Mouse (Mus musculus) right cerebral cortex, postnatal 10 days (tissue): ENCODE measurements around the gene Psme2.

Experiments
- DNase-seq, 2 experiments: peaks; one replicate each; pipeline ENCODE4 v3.0.0; 2021; ENCODE audit warnings: low spot score in 2 of 2

The Psme2 gene

GRCm38 (mm10) chr14:55590748-55591330 is at the start of gene Psme2:
Psme2 (minus strand) TSS chr14:55591113.
- peak; percentile 96 to 98 for DNase-seq

DNA sequence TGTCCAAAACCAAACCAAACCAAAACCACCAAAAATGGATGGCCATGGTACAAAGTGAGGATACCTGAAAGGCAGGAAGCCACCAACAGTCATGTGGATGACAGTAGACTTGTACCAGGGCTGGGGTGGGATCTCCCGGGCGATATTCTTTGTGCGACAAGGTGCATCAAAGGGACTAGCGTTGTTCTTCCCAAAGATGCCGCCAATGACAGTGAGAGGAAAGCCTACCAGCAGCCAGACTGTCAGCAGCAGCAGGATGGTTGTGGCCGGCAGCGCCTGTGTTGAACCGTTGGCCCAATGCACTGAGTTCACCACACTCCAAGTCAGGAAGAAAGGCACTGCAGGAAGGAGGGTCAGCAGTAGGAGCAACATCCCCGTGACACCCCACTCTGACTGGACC is 46.9 kb upstream of the Psme2 start, which contains the start of gene Gm49378:
TSS of gene Gm49378 (minus strand) at position 101 of the 400 bp plus-strand sequence.
- DNase-seq = no peak

GRCm38 (mm10) chr14:55635523-55636007 is 44.7 kb upstream of the Psme2 start, which contains the start of gene Ipo4:
Ipo4 (minus strand) TSS chr14:55635957.
- peak; percentile 94 to 95 for DNase-seq

DNA sequence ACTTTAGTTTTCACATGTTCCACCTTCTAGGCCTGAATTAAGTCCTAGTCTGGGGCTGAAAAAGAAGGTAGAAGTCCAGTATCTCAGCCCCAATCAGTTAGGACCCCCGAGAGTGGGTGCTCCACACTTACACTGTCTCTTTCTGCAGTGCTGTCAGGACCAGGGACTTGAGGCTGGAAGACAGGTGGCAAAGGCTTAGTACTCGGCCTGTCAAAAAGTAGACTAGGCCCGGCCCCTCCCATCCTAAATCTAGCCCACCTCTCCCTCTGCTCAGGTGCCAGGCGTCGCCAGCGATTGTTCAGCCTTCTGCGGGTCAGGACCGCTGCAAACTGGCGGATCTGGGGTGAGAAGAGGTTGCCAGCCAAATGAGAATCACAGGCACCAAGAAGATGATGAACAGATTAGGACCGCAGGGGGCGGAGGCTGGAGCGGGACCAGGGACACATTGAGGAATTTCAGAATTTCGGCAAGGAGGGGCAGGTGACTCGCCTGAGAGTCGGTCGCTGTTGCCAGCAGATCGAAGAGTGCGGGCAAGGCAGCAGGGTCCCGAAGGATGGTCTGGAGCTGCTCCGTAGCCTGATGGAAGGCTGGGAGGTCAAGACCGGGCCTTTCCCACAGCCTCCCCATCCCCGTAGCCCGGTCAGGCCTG is 44.1 kb upstream of the Psme2 start:
- peak; percentile 47 to 54 for DNase-seq

DNA sequence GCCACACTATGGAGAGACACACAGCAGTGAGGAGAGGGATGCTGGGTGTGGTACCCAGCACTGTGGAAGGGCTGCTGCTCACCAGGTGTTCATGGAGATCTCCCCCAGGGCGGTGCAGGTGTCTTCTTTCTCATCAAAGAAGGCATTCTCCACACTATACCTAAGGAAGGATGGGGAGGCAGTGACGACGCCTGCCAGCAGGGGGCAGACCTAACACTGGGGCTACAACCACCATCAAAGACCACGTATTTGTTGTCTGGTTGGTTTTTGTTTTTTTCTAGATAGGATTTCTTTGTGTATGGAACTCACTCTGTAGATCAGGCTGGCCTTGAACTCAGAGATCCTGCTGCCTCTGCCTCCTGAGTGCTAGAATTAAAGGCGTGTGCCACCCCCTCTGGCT is 38.4 kb upstream of the Psme2 start:
- DNase-seq = no peak

DNA sequence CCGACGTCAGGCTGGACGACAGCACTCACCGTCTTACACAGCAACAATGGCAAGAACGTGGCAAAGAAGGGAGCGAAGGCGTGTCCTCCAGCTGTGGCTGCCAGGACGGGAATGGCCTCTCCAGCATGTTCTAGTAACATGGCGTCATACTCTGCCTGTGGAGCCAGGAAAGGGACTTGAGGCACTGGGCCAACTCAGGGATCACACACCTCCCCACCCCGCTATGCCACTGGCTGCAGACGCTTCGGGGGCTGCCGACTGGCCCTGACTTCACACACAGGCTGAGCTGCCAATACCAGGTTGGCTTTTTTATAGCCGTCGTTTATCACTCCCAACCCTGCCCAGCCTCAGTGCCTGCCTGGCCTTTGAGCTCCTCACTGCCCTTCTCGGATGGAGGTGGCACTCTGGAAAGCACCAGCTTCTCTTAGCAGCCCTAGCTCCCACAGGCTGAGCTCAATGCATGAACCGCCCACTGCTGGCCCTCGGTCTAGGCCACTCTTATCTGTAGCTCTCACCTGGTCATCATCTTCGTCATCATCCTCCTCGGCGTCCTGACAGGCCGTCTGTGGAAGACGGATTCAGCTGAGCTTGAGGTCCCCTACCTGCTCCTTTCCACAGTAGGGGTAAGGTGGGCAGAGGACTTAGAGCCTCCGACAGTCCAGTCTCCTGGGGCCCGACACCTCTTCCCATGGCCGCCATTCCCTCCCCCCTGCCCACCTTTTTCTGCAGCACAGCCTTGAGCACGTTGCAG is 37.3 kb upstream of the Psme2 start:
- DNase-seq = no peak

DNA sequence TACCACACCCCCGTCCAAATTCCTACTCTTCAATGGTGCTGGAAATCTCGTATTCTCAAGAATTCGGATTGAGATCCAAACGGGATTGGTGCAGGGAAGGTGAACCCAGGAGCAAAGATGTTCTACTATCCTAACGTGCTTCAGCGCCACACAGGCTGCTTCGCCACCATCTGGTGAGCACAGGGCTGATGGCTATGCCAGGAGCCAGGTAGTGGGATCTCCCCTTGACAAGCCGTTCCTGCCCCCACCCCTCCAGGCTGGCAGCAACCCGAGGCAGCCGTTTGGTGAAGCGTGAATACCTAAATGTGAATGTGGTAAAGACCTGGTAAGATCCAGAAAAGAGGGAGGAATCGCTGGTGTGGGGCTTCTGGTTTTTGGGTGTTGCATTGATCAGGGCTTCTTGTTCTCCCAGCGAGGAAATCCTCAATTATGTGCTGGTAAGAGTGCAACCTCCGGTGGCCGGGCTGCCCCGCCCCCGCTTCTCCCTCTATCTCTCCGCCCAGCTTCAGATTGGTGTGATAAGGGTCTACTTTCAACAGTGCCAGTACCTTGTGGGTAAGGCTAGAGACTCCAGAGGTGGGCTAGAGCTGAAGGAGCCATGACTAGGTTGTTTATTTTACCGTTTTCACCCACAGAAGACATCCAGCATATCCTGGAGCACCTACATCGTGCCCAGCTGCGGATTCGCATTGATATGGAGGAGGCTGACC is 27.7 kb upstream of the Psme2 start:
- no peak for DNase-seq

DNA sequence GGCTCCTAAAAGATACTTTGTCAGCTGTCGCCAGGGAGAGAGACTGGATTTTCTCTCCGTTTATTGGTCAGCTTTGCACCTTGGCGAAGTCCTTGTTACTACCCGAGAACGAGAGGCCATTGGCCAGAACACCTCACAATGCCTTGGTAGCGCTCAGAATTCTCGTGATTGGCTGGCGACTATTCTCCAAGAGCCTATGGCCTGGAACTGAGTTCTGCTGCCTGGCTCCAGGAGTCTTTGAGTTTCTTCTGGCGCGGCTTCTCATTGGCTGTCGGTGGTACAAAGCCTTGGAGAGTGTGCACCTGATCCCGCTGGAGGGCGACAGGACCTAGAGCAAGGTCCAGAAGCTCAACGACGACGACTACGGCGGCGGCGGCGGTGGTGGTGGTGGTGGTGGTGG is 26.9 kb upstream of the Psme2 start, which contains the start of gene Rec8:
TSS of gene Rec8 (plus strand) at position 216 of the 400 bp plus-strand sequence.
- no peak for DNase-seq

GRCm38 (mm10) chr14:55616844-55617243 is 25.9 kb upstream of the Psme2 start:
- DNase-seq = no peak

- no peak for DNase-seq
Measured at GRCm38 (mm10) chr14:55615876-55616275, 25.0 kb upstream of the Psme2 start.

DNA sequence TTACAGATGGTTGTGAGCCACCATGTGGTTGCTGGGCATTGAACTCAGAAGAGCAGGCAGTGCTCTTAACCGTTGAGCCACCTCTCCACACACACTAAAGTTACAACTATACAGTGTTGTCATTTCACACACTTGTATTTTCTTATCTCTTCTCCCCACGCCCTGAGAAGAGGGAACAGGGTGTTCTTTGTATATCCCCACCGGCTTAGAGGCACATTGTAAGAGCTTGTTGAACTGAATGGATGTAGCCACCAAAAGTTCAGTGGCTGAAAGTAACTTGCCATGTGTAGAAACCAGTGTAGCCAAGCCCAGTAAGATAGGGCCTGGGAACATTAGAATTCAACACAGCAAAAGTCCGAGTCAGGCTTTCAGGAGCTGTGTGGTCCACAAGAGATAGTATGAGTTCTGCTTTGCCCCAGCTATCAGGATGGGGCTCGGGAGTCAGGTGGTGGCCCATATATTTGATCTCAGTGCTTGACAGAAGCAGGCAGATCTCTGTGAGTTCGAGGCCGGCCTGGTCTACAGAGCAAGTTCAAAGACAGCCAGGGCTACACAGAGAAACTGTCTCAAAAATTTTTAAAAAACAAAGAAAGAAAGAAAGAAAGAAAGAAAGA is 23.8 kb upstream of the Psme2 start:
- DNase-seq = no peak

DNA sequence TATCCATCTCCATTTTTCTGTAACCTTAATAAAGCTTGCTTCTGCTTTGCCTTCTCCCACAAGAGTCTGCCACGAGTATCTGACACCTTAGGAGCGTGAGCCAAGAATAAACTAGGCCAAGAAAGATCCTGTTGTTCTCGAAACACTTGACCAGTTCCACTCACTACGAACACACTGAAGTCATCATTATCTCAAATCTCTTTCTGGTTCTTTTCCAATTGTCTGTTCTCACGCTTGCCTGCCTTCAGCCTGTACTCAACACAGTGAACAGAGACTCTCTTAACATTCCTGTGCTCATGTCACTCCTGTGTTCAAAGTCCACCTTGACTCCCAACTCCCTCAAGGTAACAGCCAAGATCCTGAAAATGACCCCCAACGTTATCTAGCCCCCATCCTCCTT is 22.4 kb upstream of the Psme2 start:
- no peak for DNase-seq

- no peak for DNase-seq
Measured at GRCm38 (mm10) chr14:55608339-55608738, 17.4 kb upstream of the Psme2 start.

DNA sequence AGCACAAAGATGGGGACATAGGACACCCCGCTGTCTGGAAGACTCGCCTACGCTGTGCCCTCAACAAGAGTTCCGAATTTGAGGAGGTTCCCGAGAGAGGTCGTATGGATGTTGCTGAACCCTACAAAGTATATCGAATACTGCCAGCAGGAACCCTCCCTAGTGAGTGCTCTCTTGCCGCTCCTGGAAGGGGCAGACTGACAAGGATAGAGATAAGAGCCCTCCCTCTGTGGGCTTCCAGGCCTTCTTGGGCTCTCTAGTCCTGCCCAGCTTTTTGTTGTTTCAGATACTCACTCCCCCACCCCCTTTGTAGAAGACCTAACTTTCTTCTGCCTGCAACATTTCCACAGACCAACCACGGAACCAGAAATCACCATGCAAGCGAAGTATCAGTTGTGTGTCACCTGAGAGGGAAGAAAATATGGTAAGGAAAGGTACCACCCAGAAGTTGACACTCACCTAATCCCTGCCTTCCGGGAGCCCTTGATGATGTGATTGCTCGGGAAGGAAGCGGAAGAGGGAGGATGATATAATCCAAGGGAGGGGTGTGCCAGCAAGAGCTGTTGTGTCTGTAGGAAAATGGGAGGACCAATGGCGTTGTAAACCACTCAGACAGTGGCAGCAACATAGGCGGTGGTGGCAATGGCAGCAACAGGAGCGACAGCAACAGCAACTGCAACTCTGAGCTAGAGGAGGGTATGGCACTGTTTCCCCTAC is 15.0 kb upstream of the Psme2 start:
- no peak for DNase-seq

- DNase-seq = no peak
Measured at GRCm38 (mm10) chr14:55604823-55605222, 13.9 kb upstream of the Psme2 start.

DNA sequence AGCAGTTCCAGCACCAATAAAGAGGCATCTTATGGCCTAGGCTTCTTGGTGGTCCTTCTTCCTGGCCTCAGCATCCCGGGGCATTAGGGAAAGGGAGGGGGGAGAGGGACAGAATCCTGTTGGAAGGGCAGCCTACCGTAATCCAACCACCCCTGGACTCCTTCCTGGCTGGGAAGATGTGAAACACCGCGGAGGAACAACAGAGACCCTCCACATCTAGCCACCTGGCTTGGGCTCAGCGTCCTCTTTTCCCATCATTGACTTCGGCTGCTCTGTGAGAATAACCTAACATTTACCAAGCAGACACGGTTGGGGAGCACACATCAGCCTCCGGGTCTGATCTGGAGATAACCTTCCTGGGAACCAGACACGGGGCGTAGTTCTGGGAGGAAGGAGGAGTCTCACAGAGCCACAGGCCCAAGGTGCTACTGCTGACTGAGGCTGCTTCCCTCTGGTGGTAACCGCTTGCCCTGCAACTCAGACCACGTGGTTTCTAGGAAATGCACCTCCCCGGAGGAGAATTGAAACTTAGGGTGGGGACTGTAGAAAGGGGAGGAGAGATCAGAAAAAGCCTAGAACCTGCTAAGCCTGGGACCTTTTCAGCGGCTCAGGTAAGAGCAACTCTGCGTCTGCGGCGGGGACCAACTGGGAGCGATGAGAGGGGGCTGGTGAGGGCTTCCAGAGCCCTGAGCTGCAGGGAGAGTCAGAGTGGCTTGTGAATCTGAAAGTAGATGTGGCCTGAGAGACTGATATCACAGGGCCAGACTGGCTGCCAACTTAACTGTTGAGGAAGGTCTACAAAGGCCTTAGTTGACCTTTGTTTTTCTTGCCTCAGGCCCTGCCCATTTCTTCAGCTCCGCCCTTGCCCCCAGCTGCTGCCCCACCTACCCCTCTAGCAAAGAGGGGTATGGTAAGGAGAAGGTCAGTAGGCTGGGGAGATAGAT is 13.0 kb upstream of the Psme2 start:
- DNase-seq = peak; percentile 91 to 94

GRCm38 (mm10) chr14:55603271-55603632 is 12.3 kb upstream of the Psme2 start, which contains the start of gene Irf9:
Irf9 (plus strand) TSS chr14:55603571.
- DNase-seq = no peak

DNA sequence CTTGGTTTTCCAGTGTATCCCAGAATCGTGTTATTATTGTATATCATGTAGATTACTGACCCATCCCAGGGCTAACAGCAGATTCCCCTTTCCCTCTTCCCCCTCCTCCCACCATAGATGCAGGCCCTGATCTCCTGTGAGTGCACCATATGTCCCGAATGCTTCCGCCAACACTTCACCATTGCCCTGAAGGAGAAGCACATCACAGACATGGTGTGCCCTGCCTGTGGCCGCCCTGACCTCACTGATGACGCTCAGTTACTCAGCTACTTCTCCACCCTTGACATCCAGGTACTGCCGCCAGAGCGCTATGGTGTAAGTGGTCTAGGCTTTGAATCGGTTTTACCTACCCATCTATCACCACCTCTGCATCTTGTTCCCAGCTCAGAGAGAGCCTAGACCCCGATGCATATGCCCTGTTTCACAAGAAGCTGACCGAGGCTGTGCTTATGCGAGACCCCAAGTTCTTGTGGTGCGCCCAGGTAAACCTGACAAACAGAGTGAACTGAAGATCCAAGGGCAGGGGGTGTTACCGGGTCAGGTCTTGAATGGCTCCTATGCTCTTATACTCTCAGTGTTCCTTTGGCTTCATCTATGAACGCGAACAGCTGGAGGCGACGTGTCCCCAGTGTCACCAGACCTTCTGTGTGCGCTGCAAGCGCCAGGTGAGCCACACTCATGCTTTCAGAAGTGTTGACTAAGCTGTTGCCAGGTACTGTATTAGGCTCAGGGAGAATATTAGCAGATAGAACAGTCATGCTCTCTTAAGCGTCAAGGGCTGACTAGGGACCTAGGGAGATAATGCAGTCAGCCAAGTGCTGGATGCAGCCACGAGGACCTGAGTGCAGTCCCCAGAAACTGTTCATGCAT is 7.8 kb upstream of the Psme2 start:
- DNase-seq = no peak
